Comparison of ENCODE assay signal across 28 mouse cellular contexts in the genomic region with DNA sequence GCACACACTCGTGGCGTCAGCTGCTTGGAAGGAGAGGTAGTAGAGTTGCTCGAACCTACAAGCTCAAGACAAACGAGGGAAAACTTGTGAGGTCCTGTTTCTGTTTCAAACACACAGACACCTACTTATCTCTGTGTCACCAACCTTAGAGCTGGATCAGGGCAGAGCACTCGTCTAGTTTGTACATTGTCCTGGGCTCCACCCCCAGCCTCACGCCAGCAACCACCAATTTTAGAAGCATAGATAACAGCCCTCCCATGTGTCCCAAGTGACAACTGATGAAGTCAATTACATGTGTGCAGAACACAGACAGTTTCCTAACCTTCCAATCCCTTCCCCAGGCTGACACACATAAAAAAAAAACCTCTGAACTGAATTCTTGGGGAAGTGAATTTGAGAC. TPM values are rescaled to one million over a fixed set of nuclear protein-coding genes. Genes with fewer than 3 reads are reported as not detected.
DNase-seq lines count a peak whose midpoint lies in the region; ATAC-seq and TF ChIP-seq lines count a peak whose summit lies in the region.
"Had no signal": no experiment of that assay in that cellular context is flagged by ENCODE, and none has a peak within 500 bp of the region (broad histone marks: within the 10 kb centered on the region; RNA-seq: fewer than 3 reads in every experiment).

No protein-coding gene starts in this region.

- H3K4me2 ChIP-seq in heart, embryonic 13.5 days: peak overlapping the region; percentile 63
- no peak overlapping the region for H3K4me2 ChIP-seq in forebrain, postnatal 0 days (ENCODE audit: low read depth)
- H3K4me2 ChIP-seq: embryonic facial prominence, embryonic 13.5 days; forebrain, embryonic 12.5 days; hindbrain, embryonic 13.5 days; liver, embryonic 12.5 days; midbrain, embryonic 15.5 days; neural tube, embryonic 15.5 days had no signal

- DNase-seq in heart, adult 18-20 months: peak; percentile 51 to 69
- DNase-seq in heart, postnatal 36 days: no peak
- peak; percentile 46 to 61 for DNase-seq in heart, adult 9 months (ENCODE audit: low spot score in 2 of 2)
- DNase-seq in heart, postnatal 10 days: peak; percentile 51 to 66
- DNase-seq in gastrocnemius, postnatal 14 days: no peak
- DNase-seq in layer of hippocampus, adult 9-10 months (ENCODE audit: low spot score): no peak
- DNase-seq in forebrain, postnatal 0 days: no peak
- DNase-seq: cerebellum, adult 11 months; cerebellum, adult 9-10 months; kidney, adult 11 months had no signal

- peak overlapping the region; percentile 27 for H3K4me3 ChIP-seq in heart, embryonic 13.5 days
- no peak overlapping the region for H3K4me3 ChIP-seq in forebrain, postnatal 0 days (ENCODE audit: low read depth, low read length)
- H3K4me3 ChIP-seq: embryonic facial prominence, embryonic 13.5 days; forebrain, embryonic 12.5 days; hindbrain, embryonic 13.5 days; liver, embryonic 12.5 days; midbrain, embryonic 10.5 days; midbrain, embryonic 15.5 days; neural tube, embryonic 15.5 days had no signal

- H3K27ac ChIP-seq in heart, embryonic 13.5 days (replicated peaks): peak overlapping the region; percentile 95
- H3K27ac ChIP-seq in forebrain, postnatal 0 days (ENCODE audit: low read depth, low read length): no peak overlapping the region
- H3K27ac ChIP-seq: forebrain, embryonic 12.5 days; hindbrain, embryonic 13.5 days; liver, embryonic 12.5 days; midbrain, embryonic 10.5 days; midbrain, embryonic 15.5 days; neural tube, embryonic 15.5 days had no signal

- TF ChIP-seq CTCF in forebrain, postnatal 0 days (IDR thresholded peaks at IDR 0.05; ENCODE audit: low read depth): no peak

- H3K9ac ChIP-seq in heart, embryonic 13.5 days: peak overlapping the region; percentile 68; the same call in 1 of the 2 replicates
- no peak overlapping the region for H3K9ac ChIP-seq in forebrain, postnatal 0 days
- H3K9ac ChIP-seq: embryonic facial prominence, embryonic 13.5 days; forebrain, embryonic 12.5 days; hindbrain, embryonic 13.5 days; liver, embryonic 12.5 days; liver, postnatal 0 days; midbrain, embryonic 15.5 days; neural tube, embryonic 15.5 days had no signal

- intact Hi-C loops in heart, postnatal 36 days (cut with DNase I): no loop called here
- intact Hi-C loops in heart, postnatal 10 days (cut with DNase I): no loop called here
- intact Hi-C loops in gastrocnemius, postnatal 14 days (cut with DNase I; ENCODE audit: low total_unique reads): no loop called here

- peak; percentile 62; the same call in 1 of the 2 replicates for ATAC-seq in heart, embryonic 13.5 days (ENCODE audit: extremely low read depth, insufficient number of reproducible peaks, low FRiP score, low TSS enrichment)
- ATAC-seq in forebrain, postnatal 0 days: no peak
- ATAC-seq: inflammation-experienced regulatory T-cells, adult 6 months; liver, embryonic 12.5 days; liver, postnatal 0 days; midbrain, embryonic 15.5 days had no signal

- H3K9me3 ChIP-seq in heart, embryonic 13.5 days: no peaks in the 10 kb centered on the region
- H3K9me3 ChIP-seq in forebrain, postnatal 0 days (ENCODE audit: low read length): no peaks in the 10 kb centered on the region
- H3K9me3 ChIP-seq: embryonic facial prominence, embryonic 13.5 days; forebrain, embryonic 12.5 days; hindbrain, embryonic 13.5 days; liver, embryonic 12.5 days; midbrain, embryonic 10.5 days; midbrain, embryonic 15.5 days; neural tube, embryonic 15.5 days had no signal

- no peaks in the 10 kb centered on the region for H3K27me3 ChIP-seq in heart, embryonic 13.5 days (replicated peaks)
- H3K27me3 ChIP-seq in forebrain, postnatal 0 days (ENCODE audit: insufficient read depth, low read length): no peaks in the 10 kb centered on the region
- H3K27me3 ChIP-seq: embryonic facial prominence, embryonic 13.5 days; forebrain, embryonic 12.5 days; hindbrain, embryonic 13.5 days; liver, embryonic 12.5 days; midbrain, embryonic 15.5 days; neural tube, embryonic 15.5 days had no signal

- H3K36me3 ChIP-seq in heart, embryonic 13.5 days: no peaks in the 10 kb centered on the region
- H3K36me3 ChIP-seq in forebrain, postnatal 0 days (ENCODE audit: insufficient read depth): no peaks in the 10 kb centered on the region
- H3K36me3 ChIP-seq: embryonic facial prominence, embryonic 13.5 days; forebrain, embryonic 12.5 days; hindbrain, embryonic 13.5 days; liver, embryonic 12.5 days; midbrain, embryonic 10.5 days; midbrain, embryonic 15.5 days; neural tube, embryonic 15.5 days had no signal

- H3K4me1 ChIP-seq in heart, embryonic 13.5 days: peaks cover 58% of the 10 kb centered on the region
- H3K4me1 ChIP-seq in forebrain, postnatal 0 days (ENCODE audit: insufficient read depth): no peaks in the 10 kb centered on the region
- H3K4me1 ChIP-seq: forebrain, embryonic 12.5 days; liver, embryonic 12.5 days; midbrain, embryonic 10.5 days had no signal

- WGBS in heart, embryonic 13.5 days: 16% methylated on average over 6 of the region's 6 CpGs
- 68% methylated on average over 6 of the region's 6 CpGs for WGBS in forebrain, postnatal 0 days

RNA-seq across cellular contexts. Expression of a gene that starts 27.6 kb away (rescaled TPM):
- 10 to 100 TPM; 54.5 to 74.1 TPM for total RNA-seq in heart, adult 18-20 months (2021)
- 10 to 100 TPM; 88.9 to 98.0 TPM for total RNA-seq in heart, postnatal 36 days (2021)
- 125 and 139 TPM in 2 replicates for polyA plus RNA-seq in heart, embryonic 13.5 days (2015; fragmentation: Nextera tagmentation; extraction: Ambion mirVana)
- total RNA-seq in heart, postnatal 10 days (2021): 10 to 100 TPM; 76.2 to 79.6 TPM
- total RNA-seq in gastrocnemius, postnatal 14 days (2021): 10 to 100 TPM; 12.2 to 15.3 TPM
- 38.2 and 60.3 TPM in 2 replicates for total RNA-seq in forebrain, postnatal 0 days (2014; rRNA removed)
- polyA plus RNA-seq in forebrain, postnatal 0 days (2015; fragmentation: Nextera tagmentation; extraction: Ambion mirVana): 47.1 and 50.9 TPM in 2 replicates
- total RNA-seq: MEL had no signal
- polyA plus RNA-seq: inflammation-experienced regulatory T-cells, adult 6 months had no signal

RNA-seq across cellular contexts. Expression of a gene that starts 46.3 kb away (rescaled TPM):
- not detected for total RNA-seq in heart, adult 18-20 months (2021)
- total RNA-seq in heart, postnatal 36 days (2021): not detected
- polyA plus RNA-seq in heart, embryonic 13.5 days (2015; fragmentation: Nextera tagmentation; extraction: Ambion mirVana): 0.11 TPM in 1 of 2 replicates, not detected in the other
- total RNA-seq in heart, postnatal 10 days (2021): not detected
- total RNA-seq in gastrocnemius, postnatal 14 days (2021): not detected
- total RNA-seq in forebrain, postnatal 0 days (2014; rRNA removed): 0.48 and 0.69 TPM in 2 replicates
- 0.28 and 0.70 TPM in 2 replicates for polyA plus RNA-seq in forebrain, postnatal 0 days (2015; fragmentation: Nextera tagmentation; extraction: Ambion mirVana)
- total RNA-seq: adrenal gland, postnatal 14 days; gastrocnemius, postnatal 10 days; granulocyte monocyte progenitor cell, adult 5-6 weeks; left cerebral cortex, postnatal 36 days; megakaryocyte progenitor cell, adult 5-6 weeks; MEL had no signal
- polyA plus RNA-seq: inflammation-experienced regulatory T-cells, adult 6 months; liver, embryonic 12.5 days; liver, postnatal 0 days; Patski; small intestine, adult 2 months had no signal

RNA-seq across cellular contexts. Expression of a gene that starts 46.4 kb away (rescaled TPM):
- not detected for total RNA-seq in heart, adult 18-20 months (2021)
- total RNA-seq in heart, postnatal 36 days (2021): not detected
- 0.08 and 0.09 TPM in 2 replicates for polyA plus RNA-seq in heart, embryonic 13.5 days (2015; fragmentation: Nextera tagmentation; extraction: Ambion mirVana)
- under 1 TPM in 1 of 2 experiments, not detected in 1; 0.07 TPM for total RNA-seq in heart, postnatal 10 days (2021)
- not detected for total RNA-seq in gastrocnemius, postnatal 14 days (2021)
- 0.08 and 0.43 TPM in 2 replicates for total RNA-seq in forebrain, postnatal 0 days (2014; rRNA removed)
- 0.19 TPM in 2 replicates for polyA plus RNA-seq in forebrain, postnatal 0 days (2015; fragmentation: Nextera tagmentation; extraction: Ambion mirVana)
- total RNA-seq: granulocyte monocyte progenitor cell, adult 5-6 weeks; left cerebral cortex, postnatal 36 days; megakaryocyte progenitor cell, adult 5-6 weeks; MEL had no signal
- polyA plus RNA-seq: small intestine, adult 2 months had no signal

Comparison
In these comparisons a context has a peak if more than half of its experiments do, and no peak if none do; other contexts are left out.
1. DNase-seq: peak in heart, adult 18-20 months (2 of 2), heart, adult 9 months (2 of 2) and heart, postnatal 10 days (2 of 2); none in heart, postnatal 36 days (0 of 2), gastrocnemius, postnatal 14 days (single experiment), layer of hippocampus, adult 9-10 months (single experiment) and forebrain, postnatal 0 days (single experiment).